Mouse (Mus musculus): ENCODE measurements around the gene Hoxd10. TPM values are rescaled to one million over a fixed set of nuclear protein-coding genes. Genes with fewer than 3 reads are reported as not detected.

Hoxd10 gene
- polyA plus RNA-seq, 1 experiment from 2014 or later = 90.2 TPM

DNA sequence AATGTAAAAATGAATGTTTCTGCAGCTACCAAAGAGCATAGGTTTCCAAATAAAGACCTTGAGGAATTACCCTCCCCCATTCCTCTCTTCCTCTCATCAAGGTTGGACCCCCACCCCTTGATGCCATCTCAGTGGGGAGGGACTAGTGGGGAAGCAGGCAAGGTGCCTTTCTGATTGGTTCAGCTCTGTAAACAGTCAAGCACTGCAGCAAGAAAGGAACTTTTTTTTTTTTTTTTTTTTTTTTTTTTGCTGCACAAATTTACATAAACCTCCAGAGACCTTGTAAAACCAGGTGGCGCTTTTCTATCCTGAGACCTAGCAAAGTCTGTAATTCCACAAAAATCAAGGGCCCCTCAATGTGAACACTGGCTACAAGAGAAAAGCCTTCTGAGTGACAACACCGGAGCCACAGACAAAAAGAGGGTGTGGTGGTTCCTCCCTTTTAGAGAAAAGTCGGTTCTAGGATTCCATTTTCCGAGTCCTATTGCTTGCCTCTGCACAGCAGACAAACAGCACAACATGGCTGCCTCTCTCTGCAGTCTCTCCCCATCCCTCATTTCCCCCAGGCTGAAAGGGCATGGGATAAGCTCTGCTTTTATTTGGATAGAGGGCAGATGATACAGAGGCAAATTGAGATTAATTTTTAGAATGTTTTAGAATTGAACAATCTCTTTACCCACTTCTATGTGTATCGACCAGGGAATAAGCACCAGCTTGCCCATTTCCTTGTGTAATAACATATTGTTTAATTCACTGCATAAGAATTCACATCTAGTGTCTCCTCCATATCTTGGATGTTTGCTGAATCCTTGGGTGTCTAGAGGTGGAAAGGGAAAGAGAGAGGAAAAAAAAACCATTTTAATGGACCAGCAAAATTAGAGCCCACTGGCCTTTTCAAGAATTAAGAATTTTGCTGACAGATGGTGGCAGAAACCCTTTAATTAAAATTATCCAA, 18.0 kb downstream of the Hoxd10 start:
- H3K4me3 ChIP-seq (ENCODE audit: low read depth, low read length) = peak overlapping the region; percentile 99; the same call in 1 of the 2 replicates
- no peaks in the 10 kb centered on the region for H3K27me3 ChIP-seq (ENCODE audit: control insufficient read depth, insufficient read depth, low read length)
- peak overlapping the region; percentile 100 for H3K9ac ChIP-seq (replicated peaks; ENCODE audit: low read depth, low read length)
- 13% methylated on average over 5 of the region's 5 CpGs for WGBS
- no peaks in the 10 kb centered on the region for H3K9me3 ChIP-seq (ENCODE audit: control insufficient read depth, low read length)
- H3K4me1 ChIP-seq (ENCODE audit: control insufficient read depth, insufficient read depth, low read length) = peaks cover 29% of the 10 kb centered on the region
- H3K27ac ChIP-seq (ENCODE audit: low read depth, low read length) = peak overlapping the region; percentile 100
- no peak for ATAC-seq (ENCODE audit: low read depth)
- peak overlapping the region; percentile 75 for H3K4me2 ChIP-seq (ENCODE audit: low read depth, low read length)
- H3K36me3 ChIP-seq (ENCODE audit: control insufficient read depth, insufficient read depth, low read length) = no peaks in the 10 kb centered on the region

DNA sequence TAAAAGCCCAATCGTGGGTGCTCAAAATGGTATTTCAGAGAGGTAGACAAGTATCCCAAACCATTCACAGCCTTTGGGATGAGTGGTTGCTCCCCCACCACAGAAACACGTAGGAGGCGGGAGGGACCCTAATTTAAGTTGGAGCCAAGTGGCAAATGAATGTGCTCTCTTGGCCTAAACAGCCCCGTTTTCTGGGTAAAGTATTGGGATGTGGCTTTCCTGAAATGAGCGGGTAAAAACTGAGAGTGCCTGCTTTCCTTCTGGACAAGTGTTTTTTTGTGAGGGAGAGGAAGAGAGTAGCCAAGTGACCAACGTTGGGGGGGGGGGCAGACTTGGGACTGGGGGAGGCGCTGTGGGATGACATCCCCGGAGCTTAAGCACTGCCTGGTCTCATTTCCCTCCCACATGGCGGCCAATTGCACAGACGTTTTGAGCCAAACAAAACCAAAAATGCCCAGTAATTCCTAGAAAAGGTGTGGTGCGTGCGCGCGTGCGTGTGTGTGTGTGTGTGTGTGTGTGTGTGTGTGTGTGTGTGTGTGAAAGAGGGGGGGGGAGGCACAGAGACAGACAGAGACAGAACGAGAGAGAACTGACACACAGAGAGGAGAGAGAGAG, 19.3 kb downstream of the Hoxd10 start:
- H3K4me3 ChIP-seq (ENCODE audit: low read depth, low read length) = peak overlapping the region; percentile 99
- H3K36me3 ChIP-seq (ENCODE audit: control insufficient read depth, insufficient read depth, low read length) = no peaks in the 10 kb centered on the region
- H3K9ac ChIP-seq (replicated peaks; ENCODE audit: low read depth, low read length) = peak overlapping the region; percentile 100
- peak overlapping the region; percentile 100 for H3K27ac ChIP-seq (ENCODE audit: low read depth, low read length)
- H3K4me2 ChIP-seq (ENCODE audit: low read depth, low read length) = peak overlapping the region; percentile 75
- ATAC-seq (ENCODE audit: low read depth) = no peak
- H3K9me3 ChIP-seq (ENCODE audit: control insufficient read depth, low read length) = no peaks in the 10 kb centered on the region
- no peaks in the 10 kb centered on the region for H3K27me3 ChIP-seq (ENCODE audit: control insufficient read depth, insufficient read depth, low read length)
- H3K4me1 ChIP-seq (ENCODE audit: control insufficient read depth, insufficient read depth, low read length) = peaks cover 34% of the 10 kb centered on the region
- WGBS = 0% methylated on average over 16 of the region's 16 CpGs

DNA sequence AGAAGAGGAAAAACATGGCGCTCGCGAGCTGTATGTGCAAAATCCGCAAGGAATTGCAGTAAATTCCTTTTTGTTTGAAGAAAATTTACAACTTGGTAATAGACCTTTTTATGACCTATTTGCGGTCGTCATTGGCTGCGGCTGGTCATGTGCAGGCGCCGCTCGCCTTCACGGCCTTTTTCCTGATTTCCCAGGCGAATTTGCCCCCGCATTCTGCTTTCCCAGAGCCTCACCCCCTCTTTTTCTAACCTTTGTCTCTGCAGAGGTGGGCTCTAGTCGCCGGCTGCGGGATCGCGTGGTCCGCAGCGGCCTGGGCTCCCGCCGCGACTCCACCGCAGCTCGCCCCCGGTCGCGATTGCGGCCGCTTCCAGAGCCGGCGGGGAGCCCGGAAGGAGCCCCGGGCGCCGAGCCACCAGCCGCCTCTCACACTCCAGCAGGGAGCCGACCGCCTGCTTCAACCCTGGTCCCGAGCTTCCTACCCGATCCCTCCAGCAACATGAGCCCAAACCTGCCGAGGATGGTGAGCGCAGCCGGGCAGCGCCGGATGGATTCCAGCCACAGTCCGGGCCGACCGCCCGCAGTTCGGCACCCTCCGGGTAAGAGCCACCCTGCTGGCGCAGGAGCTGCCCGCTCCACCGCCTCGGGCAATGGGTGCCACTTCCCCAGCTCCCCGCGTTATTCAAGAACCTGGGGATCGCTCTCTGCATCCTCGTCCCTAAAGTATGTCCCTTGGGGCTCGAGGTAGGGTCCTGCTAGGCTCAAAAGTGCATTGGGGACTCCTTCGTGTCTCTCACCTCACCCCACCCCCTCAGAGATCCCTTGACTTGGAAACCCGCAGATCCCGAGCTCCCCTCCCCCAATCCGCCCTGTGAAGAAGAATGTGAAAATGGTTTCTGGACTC, 20.2 kb downstream of the Hoxd10 start, which contains the start of the genes Hoxd3 and Hoxd4:
Gene Hoxd3 (plus strand): TSS at position 207 of the 901 bp plus-strand sequence.
Gene Hoxd4 (plus strand): TSS at position 209 of the 901 bp plus-strand sequence.
- Histone ChIP-seq H3K36me3 (ENCODE audit: control insufficient read depth, insufficient read depth, low read length) (no peaks in the 10 kb centered on the region), H3K27ac (ENCODE audit: low read depth, low read length) (peak within 1 kb of the TSS; percentile 100), H3K4me3 (ENCODE audit: low read depth, low read length) (peak within 1 kb of the TSS; percentile 99), H3K9me3 (ENCODE audit: control insufficient read depth, low read length) (no peaks in the 10 kb centered on the region), H3K4me2 (ENCODE audit: low read depth, low read length) (peak within 1 kb of the TSS; percentile 75), H3K9ac (replicated peaks; ENCODE audit: low read depth, low read length) (peak within 1 kb of the TSS; percentile 100), H3K4me1 (ENCODE audit: control insufficient read depth, insufficient read depth, low read length) (peaks cover 39% of the 10 kb centered on the region), H3K27me3 (ENCODE audit: control insufficient read depth, insufficient read depth, low read length) (no peaks in the 10 kb centered on the region)
- under 1% methylated on average over 65 of the region's 65 CpGs for WGBS
- peak; percentile 74 for ATAC-seq (ENCODE audit: low read depth)

DNA sequence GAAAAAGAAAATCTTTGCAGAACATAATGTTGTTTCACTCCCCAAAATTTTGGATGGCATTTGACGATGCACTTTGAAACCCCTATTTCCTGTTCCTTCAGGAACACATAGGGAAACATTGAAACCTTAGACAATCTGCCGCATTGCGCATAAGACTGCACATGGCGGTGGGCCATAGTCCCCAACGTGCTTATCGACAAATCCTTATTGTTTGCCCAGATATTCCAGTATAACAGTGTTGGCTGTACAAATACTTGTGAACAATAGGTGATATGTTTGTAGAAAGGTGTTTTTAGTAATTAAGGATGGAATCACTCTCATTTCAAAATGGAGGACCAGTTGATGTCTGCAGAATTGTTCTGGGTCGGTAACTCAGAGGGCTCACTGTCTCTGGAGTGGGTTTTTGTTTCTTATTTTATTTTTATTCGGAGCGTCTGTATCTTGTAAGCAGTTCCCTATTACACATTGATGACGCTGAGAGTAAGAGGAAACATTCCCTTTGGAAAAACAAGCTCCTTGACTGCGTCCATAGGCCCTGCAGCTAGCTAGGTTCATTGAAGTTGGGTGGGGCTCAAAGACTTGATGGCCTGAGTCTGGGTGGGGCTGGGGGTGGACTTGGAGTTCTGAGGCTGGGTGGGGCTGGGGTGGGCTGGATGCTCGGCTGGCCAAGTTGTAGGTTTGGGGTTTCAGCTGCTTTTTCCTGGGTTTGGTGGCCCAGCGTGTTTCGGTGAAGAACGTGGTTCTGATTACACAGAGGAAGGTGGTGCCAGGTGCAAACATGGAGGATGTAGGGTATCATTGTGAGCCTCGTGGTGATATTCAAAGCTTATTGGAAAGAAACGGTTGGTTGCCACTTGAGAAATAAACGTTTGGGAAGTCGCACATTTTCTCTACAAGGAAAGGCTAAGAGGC, 21.8 kb downstream of the Hoxd10 start:
- Histone ChIP-seq H3K27me3 (ENCODE audit: control insufficient read depth, insufficient read depth, low read length) (no peaks in the 10 kb centered on the region), H3K27ac (ENCODE audit: low read depth, low read length) (peak overlapping the region; percentile 100), H3K9ac (replicated peaks; ENCODE audit: low read depth, low read length) (peak overlapping the region; percentile 100), H3K4me3 (ENCODE audit: low read depth, low read length) (peak overlapping the region; percentile 99), H3K9me3 (ENCODE audit: control insufficient read depth, low read length) (no peaks in the 10 kb centered on the region), H3K36me3 (ENCODE audit: control insufficient read depth, insufficient read depth, low read length) (no peaks in the 10 kb centered on the region), H3K4me2 (ENCODE audit: low read depth, low read length) (peak overlapping the region; percentile 75), H3K4me1 (ENCODE audit: control insufficient read depth, insufficient read depth, low read length) (peaks cover 51% of the 10 kb centered on the region)
- 2% methylated on average over 19 of the region's 19 CpGs for WGBS
- no peak for ATAC-seq (ENCODE audit: low read depth)

DNA sequence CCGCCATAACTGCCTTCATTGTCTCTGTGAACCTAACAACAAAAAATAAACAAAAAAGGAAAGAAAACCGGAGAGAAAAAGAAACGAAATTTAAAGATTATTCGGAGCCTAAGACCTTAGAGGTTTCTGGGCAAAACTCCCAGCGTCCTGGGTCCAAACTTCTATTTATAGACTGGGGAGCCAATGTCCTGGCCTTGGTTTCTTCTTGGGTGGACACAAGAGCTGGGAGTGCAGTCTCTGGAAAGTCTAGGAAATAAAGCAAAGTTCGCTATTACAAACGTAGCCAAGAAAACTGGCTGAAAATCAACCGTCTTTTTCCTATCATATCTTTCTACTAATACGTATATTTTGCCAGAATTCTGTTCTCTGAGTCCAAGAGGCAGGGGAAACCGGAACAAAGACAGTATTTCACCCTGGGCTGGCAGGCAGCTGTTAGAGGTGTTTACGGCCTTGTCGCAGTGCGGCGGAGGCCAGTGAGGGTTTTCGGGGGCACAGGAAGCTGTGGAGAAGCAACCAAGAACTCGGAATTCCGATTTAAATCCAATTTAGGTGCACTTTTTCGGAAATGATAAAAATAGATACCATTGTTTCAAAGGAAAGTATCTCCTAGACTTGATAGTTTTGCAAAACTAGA, 22.5 kb downstream of the Hoxd10 start:
- H3K27ac ChIP-seq (ENCODE audit: low read depth, low read length) = peak overlapping the region; percentile 100
- peak overlapping the region; percentile 99 for H3K4me3 ChIP-seq (ENCODE audit: low read depth, low read length)
- peak overlapping the region; percentile 75 for H3K4me2 ChIP-seq (ENCODE audit: low read depth, low read length)
- no peak for ATAC-seq (ENCODE audit: low read depth)
- peaks cover 53% of the 10 kb centered on the region for H3K4me1 ChIP-seq (ENCODE audit: control insufficient read depth, insufficient read depth, low read length)
- H3K9ac ChIP-seq (replicated peaks; ENCODE audit: low read depth, low read length) = peak overlapping the region; percentile 100
- H3K36me3 ChIP-seq (ENCODE audit: control insufficient read depth, insufficient read depth, low read length) = no peaks in the 10 kb centered on the region
- no peaks in the 10 kb centered on the region for H3K9me3 ChIP-seq (ENCODE audit: control insufficient read depth, low read length)
- H3K27me3 ChIP-seq (ENCODE audit: control insufficient read depth, insufficient read depth, low read length) = no peaks in the 10 kb centered on the region
- WGBS = 2% methylated on average over 18 of the region's 18 CpGs

DNA sequence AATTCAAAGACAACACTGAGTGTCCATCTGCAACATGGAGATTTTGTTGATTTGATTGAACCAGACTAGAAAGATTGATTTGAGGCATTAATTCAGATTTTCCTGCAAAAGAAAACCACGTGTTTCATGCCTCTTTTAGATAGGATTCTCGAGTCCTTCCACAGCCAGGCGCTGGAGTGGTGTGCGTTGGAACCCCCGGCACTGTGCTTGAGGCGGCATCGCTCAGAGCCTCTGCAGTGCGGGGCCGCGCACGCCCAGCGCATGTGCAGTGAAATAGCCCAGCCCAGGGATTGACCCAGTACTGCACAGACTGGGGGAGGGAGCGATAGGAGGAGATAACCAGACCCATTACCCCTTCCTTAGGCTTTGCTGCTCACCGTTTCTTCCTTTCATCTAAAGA, 23.2 kb downstream of the Hoxd10 start:
- no peaks in the 10 kb centered on the region for H3K36me3 ChIP-seq (ENCODE audit: control insufficient read depth, insufficient read depth, low read length)
- no peaks in the 10 kb centered on the region for H3K9me3 ChIP-seq (ENCODE audit: control insufficient read depth, low read length)
- under 1% methylated on average over 14 of the region's 14 CpGs for whole genome bisulfite sequencing
- peak overlapping the region; percentile 75 for H3K4me2 ChIP-seq (ENCODE audit: low read depth, low read length)
- peak overlapping the region; percentile 100 for H3K9ac ChIP-seq (replicated peaks; ENCODE audit: low read depth, low read length)
- peak overlapping the region; percentile 99 for H3K4me3 ChIP-seq (ENCODE audit: low read depth, low read length)
- peak overlapping the region; percentile 100 for H3K27ac ChIP-seq (ENCODE audit: low read depth, low read length)
- no peaks in the 10 kb centered on the region for H3K27me3 ChIP-seq (ENCODE audit: control insufficient read depth, insufficient read depth, low read length)
- peaks cover 53% of the 10 kb centered on the region for H3K4me1 ChIP-seq (ENCODE audit: control insufficient read depth, insufficient read depth, low read length)
- ATAC-seq (ENCODE audit: low read depth) = peak; percentile 85

DNA sequence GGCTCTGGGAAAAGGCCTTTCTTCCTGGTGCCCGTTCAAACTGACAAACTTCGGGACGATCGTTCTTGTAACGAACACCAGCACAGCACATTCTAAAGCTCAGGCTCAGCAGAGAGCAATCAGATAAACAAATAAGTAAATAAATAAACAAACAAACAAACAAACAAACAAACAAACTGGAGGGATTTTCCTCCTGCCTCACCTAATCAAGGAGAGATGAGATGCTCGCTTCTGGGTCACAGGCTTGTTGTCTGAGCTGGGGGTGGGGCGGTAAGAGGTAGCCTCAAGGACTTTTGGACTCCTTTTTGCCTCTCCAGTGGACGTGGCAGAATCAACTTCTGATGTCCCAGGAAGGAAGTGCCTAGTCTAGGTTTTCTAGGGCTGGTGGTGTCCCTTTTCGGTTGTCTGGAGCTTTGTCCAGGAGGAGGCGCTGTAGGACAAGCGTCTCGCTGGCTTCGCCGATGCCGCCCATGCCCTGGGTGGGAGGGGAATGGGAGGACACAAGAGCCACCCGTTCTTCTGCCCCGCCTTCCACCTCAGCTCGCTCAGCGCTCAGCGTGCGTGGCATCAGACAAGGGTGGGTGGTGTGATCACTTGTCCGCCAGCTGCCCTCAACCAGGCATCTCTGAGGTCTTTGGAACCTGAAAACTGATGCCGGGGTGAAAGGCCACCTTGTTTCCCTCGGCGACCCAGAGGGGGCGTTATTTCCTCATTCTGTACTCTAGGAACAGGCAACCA, 23.9 kb downstream of the Hoxd10 start:
- Histone ChIP-seq H3K9ac (replicated peaks; ENCODE audit: low read depth, low read length) (peak overlapping the region; percentile 100), H3K27me3 (ENCODE audit: control insufficient read depth, insufficient read depth, low read length) (no peaks in the 10 kb centered on the region), H3K4me2 (ENCODE audit: low read depth, low read length) (peak overlapping the region; percentile 75), H3K27ac (ENCODE audit: low read depth, low read length) (peak overlapping the region; percentile 100), H3K36me3 (ENCODE audit: control insufficient read depth, insufficient read depth, low read length) (no peaks in the 10 kb centered on the region), H3K9me3 (ENCODE audit: control insufficient read depth, low read length) (no peaks in the 10 kb centered on the region), H3K4me3 (ENCODE audit: low read depth, low read length) (peak overlapping the region; percentile 99), H3K4me1 (ENCODE audit: control insufficient read depth, insufficient read depth, low read length) (peaks cover 53% of the 10 kb centered on the region)
- peak; percentile 50 for ATAC-seq (ENCODE audit: low read depth)
- under 1% methylated on average over 26 of the region's 26 CpGs for WGBS

Measured in neural tube, embryonic 14.5 days (tissue).